Mouse (Mus musculus) midbrain, embryonic 16.5 days (tissue): Measurements from ENCODE around the gene Gpr146. TPM values are rescaled to one million over a fixed set of nuclear protein-coding genes. Genes with fewer than 3 reads are reported as not detected.

Experiments used
- ATAC-seq: fragments of 200-750 bp; cut with Nextera tagmentation; 2 replicates; pipeline ENCODE4 v1.8.0; 2017; ENCODE audit warnings: moderate TSS enrichment
- H3K27ac ChIP-seq: fragments of 300-500 bp; sonication (generic); 2 replicates; pipeline ENCODE4 v1.5.1; 2014; ENCODE audit warnings: mild to moderate bottlenecking, low read length, mixed read lengths
- H3K27me3 ChIP-seq: fragments of 300-500 bp; sonication (generic); 2 replicates; pipeline ENCODE4 v1.6.1; 2014; ENCODE audit warnings: low read depth, low read length, mixed read lengths; ENCODE audit not compliant: control insufficient read depth, insufficient read depth
- H3K36me3 ChIP-seq: fragments of 300-500 bp; sonication (generic); 2 replicates; pipeline ENCODE4 v1.6.1; 2014; ENCODE audit warnings: mild to moderate bottlenecking, low read length, moderate library complexity, mixed read lengths; ENCODE audit not compliant: control insufficient read depth, insufficient read depth
- H3K4me1 ChIP-seq: fragments of 300-500 bp; sonication (generic); 2 replicates; pipeline ENCODE4 v1.6.1; 2014; ENCODE audit warnings: mild to moderate bottlenecking, low read length, mixed read lengths; ENCODE audit not compliant: control insufficient read depth, insufficient read depth
- H3K4me2 ChIP-seq: fragments of 300-500 bp; sonication (generic); 2 replicates; pipeline ENCODE4 v1.6.1; 2014; ENCODE audit warnings: mild to moderate bottlenecking, low read length, mixed read lengths
- H3K4me3 ChIP-seq: fragments of 300-500 bp; sonication (generic); 2 replicates; pipeline ENCODE4 v1.5.1; 2014; ENCODE audit warnings: low read depth, mild to moderate bottlenecking, low read length, moderate library complexity, mixed read lengths
- H3K9ac ChIP-seq: fragments of 300-500 bp; sonication (generic); 2 replicates; pipeline ENCODE4 v1.6.1; 2014; ENCODE audit warnings: low read depth, low read length, mixed read lengths
- H3K9me3 ChIP-seq: fragments of 300-500 bp; sonication (generic); replicated peaks from 2 replicates; pipeline ENCODE4 v1.6.1; 2014; ENCODE audit warnings: mild to moderate bottlenecking, low read length, mixed read lengths; ENCODE audit not compliant: control insufficient read depth, poor library complexity, severe bottlenecking
- WGBS: fragments of 180-500 bp; shearing (Covaris S2); extraction: QIAGEN DNeasy Blood & Tissue Kit; methylation state at CpG from one replicate; pipeline ENCODE4 v1.1.7; 2014; 5-methylcytosine and 5-hydroxymethylcytosine counted together
- polyA plus RNA-seq: library from polyadenylated mRNA; unstranded; fragments of >200 nt; fragmentation: Nextera tagmentation; extraction: Ambion mirVana; gene quantifications from 2 replicates; pipeline ENCODE4 v1.2.1, GENCODE M21; 2015

The Gpr146 gene
- polyA plus RNA-seq, 1 experiment from 2014 or later = 2.9 TPM

- H3K4me1 ChIP-seq = no peaks in the 10 kb centered on the region
- H3K27me3 ChIP-seq = no peaks in the 10 kb centered on the region
- H3K4me2 ChIP-seq = no peak overlapping the region
- no peak overlapping the region for H3K27ac ChIP-seq
- no peak for ATAC-seq
- no peak overlapping the region for H3K9ac ChIP-seq
- no peak overlapping the region for H3K4me3 ChIP-seq
- H3K36me3 ChIP-seq = no peaks in the 10 kb centered on the region
- no peaks in the 10 kb centered on the region for H3K9me3 ChIP-seq
- WGBS = 94% methylated on average over 6 of the region's 6 CpGs
These were observed 33.6 kb downstream of the Gpr146 start for GRCm38 (mm10) chr5:139411117-139411516.

DNA sequence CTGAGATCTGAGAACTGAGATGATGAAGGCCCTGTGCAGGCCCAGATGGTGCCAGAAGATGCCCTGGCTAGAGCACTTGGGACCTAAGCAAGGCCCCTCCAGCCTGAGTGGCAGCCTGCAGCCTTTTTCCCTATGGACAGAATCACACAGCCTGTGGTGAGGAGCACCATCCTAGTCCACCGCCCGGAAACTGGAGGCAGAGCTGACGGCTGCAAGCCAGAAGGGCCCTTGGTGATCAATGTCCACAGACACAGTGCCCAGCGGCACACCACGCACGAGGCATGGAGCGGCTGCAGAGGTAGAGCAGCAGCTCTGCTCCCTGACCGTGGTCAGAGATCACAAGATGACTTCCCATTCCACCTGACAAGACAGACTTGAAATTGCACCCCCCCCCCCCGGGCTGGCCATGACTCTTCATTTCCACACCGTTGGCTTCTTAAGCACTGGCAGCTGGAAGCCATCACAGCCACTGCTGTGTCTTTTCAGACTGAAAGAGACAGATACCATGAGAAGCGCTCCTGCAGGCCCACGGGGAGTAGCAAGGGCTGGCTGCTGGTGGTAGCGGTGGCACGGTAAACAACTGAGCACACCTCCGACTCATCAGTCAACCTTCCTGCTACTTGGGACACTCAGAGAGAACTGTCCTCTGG is 34.3 kb downstream of the Gpr146 start:
- Histone ChIP-seq H3K9me3 (no peaks in the 10 kb centered on the region), H3K9ac (no peak overlapping the region), H3K27me3 (no peaks in the 10 kb centered on the region), H3K4me3 (no peak overlapping the region), H3K4me1 (no peaks in the 10 kb centered on the region), H3K4me2 (no peak overlapping the region), H3K27ac (no peak overlapping the region), H3K36me3 (no peaks in the 10 kb centered on the region)
- ATAC-seq = no peak
- WGBS = 72% methylated on average over 15 of the region's 15 CpGs

DNA sequence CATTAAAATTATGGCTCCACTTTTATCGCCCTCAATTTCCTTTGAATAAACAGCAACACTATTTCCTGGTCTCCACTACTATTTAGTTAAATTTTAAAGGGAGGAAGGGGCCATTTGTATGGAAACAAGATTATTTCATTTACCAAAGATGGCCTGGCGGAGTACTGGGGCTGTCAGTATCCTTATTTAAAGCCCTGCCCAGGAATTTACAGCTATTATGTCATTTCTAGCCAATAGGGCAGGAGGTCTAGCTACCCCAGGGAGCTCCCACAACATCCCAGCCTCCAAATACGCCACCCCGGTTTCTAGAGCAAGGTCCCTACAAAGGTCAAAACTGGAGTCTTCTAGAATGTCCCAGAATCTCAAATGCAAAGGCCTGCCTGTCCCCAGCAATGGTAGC is 36.0 kb downstream of the Gpr146 start:
- no peak for ATAC-seq
- Histone ChIP-seq H3K4me3 (no peak overlapping the region), H3K27ac (no peak overlapping the region), H3K4me2 (no peak overlapping the region), H3K4me1 (peaks cover 3% of the 10 kb centered on the region; the same call in 1 of the 2 replicates), H3K9me3 (no peaks in the 10 kb centered on the region), H3K36me3 (no peaks in the 10 kb centered on the region), H3K27me3 (no peaks in the 10 kb centered on the region), H3K9ac (no peak overlapping the region)
- 86% methylated on average over 4 of the region's 4 CpGs for WGBS

GRCm38 (mm10) chr5:139415001-139415400 is 37.5 kb downstream of the Gpr146 start:
- Histone ChIP-seq H3K36me3 (no peaks in the 10 kb centered on the region), H3K4me2 (no peak overlapping the region), H3K27ac (no peak overlapping the region), H3K9ac (no peak overlapping the region), H3K4me3 (no peak overlapping the region), H3K4me1 (peaks cover 6% of the 10 kb centered on the region; the same call in 1 of the 2 replicates), H3K9me3 (no peaks in the 10 kb centered on the region), H3K27me3 (no peaks in the 10 kb centered on the region)
- WGBS = 97% methylated on average over 5 of the region's 5 CpGs
- no peak for ATAC-seq

DNA sequence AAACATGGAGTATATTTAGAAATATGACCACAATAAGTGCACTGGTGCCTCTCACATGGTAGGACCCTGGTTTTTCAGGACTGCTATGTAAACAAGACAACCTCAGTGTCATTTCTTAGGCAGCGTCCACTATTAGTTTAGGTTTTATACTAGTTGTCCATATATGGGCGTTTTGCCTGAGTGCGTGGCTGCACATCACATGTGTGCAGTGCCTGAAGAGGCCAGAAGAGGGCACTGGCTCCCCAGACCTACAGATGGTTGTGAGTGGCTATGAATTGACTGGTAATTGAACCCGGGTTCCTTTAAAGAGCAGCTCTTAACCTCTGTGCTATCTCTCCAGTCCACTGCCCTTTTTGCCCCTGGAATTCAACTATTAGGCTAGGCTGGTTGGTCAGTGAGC is 39.4 kb downstream of the Gpr146 start:
- Histone ChIP-seq H3K9me3 (no peaks in the 10 kb centered on the region), H3K27me3 (no peaks in the 10 kb centered on the region), H3K4me1 (peaks cover 8% of the 10 kb centered on the region; the same call in 1 of the 2 replicates), H3K27ac (no peak overlapping the region), H3K4me2 (no peak overlapping the region), H3K9ac (no peak overlapping the region), H3K4me3 (no peak overlapping the region), H3K36me3 (no peaks in the 10 kb centered on the region)
- ATAC-seq = no peak
- WGBS = 89% methylated on average over 4 of the region's 4 CpGs

- Histone ChIP-seq H3K27ac (no peak overlapping the region), H3K9ac (no peak overlapping the region), H3K4me1 (peaks cover 11% of the 10 kb centered on the region; the same call in 1 of the 2 replicates), H3K4me2 (no peak overlapping the region), H3K36me3 (no peaks in the 10 kb centered on the region), H3K9me3 (no peaks in the 10 kb centered on the region), H3K4me3 (no peak overlapping the region), H3K27me3 (no peaks in the 10 kb centered on the region)
- 86% methylated on average over 3 of the region's 3 CpGs for WGBS
- no peak for ATAC-seq
These were observed 40.0 kb downstream of the Gpr146 start for GRCm38 (mm10) chr5:139417480-139417879.

- Histone ChIP-seq H3K27me3 (no peaks in the 10 kb centered on the region), H3K4me2 (no peak overlapping the region), H3K9ac (no peak overlapping the region; the same call in 1 of the 2 replicates), H3K4me1 (peaks cover 17% of the 10 kb centered on the region; the same call in 1 of the 2 replicates), H3K36me3 (no peaks in the 10 kb centered on the region), H3K27ac (peak overlapping the region; percentile 57), H3K9me3 (no peaks in the 10 kb centered on the region), H3K4me3 (no peak overlapping the region)
- ATAC-seq = no peak
- WGBS = 37% methylated on average over 2 of the region's 2 CpGs
These were observed 40.6 kb downstream of the Gpr146 start for GRCm38 (mm10) chr5:139418110-139418509.

GRCm38 (mm10) chr5:139418633-139419032 is 41.1 kb downstream of the Gpr146 start:
- H3K9ac ChIP-seq = peak overlapping the region; percentile 34; the same call in 1 of the 2 replicates
- H3K4me1 ChIP-seq = peaks cover 18% of the 10 kb centered on the region; the same call in 1 of the 2 replicates
- ATAC-seq = peak; percentile 65
- H3K36me3 ChIP-seq = no peaks in the 10 kb centered on the region
- 10% methylated on average over 3 of the region's 3 CpGs for WGBS
- H3K4me2 ChIP-seq = no peak overlapping the region
- no peaks in the 10 kb centered on the region for H3K27me3 ChIP-seq
- no peaks in the 10 kb centered on the region for H3K9me3 ChIP-seq
- peak overlapping the region; percentile 57 for H3K27ac ChIP-seq
- H3K4me3 ChIP-seq = no peak overlapping the region

DNA sequence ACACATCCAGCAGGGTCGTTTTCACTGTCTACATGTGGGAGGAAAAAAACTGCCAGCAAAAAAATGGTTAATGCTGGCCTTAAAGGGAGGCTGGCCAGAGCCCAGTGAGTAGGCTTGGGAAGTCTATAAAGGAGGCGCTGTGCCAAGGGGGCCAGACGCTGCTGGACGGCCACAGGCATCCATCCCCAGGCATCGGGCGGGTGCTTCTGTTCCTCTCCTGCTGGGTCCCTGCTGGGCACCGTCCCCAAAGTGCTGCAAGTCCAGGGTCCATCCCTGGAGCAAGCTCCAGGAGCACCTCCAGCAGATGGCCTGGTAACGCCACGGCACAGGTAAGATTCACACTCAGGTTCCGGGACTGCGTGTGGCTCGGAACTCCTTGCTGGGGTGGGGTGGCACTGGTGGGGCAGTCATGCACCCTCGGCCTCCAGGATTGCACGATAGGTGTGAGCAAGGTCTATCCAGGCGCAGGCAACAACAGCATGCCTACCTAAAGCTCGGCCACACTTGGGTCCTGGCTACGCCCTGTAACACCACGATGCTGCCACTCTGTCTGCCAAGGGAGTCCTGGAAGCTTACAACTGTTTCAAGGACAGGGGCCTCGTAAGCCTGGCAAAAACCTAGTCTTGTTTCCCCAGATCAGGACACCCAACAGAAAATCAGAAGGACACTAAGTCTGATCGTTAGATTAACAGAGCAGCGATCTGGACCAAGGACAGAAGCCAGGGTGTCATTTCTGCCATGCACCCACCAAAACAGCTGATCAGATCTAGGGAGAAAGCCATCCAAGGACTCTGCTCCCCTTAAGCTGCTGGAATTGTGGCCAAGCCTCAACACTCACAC is 45.7 kb downstream of the Gpr146 start, which contains the start of gene Gper1:
Gene Gper1 (plus strand): TSS at position 126 of the 840 bp plus-strand sequence.
- peak within 1 kb of the TSS; percentile 37 for H3K4me2 ChIP-seq
- H3K27me3 ChIP-seq = no peaks in the 10 kb centered on the region
- H3K27ac ChIP-seq = peak within 1 kb of the TSS; percentile 58
- peak; percentile 54; the same call in 1 of the 2 replicates for ATAC-seq
- H3K4me3 ChIP-seq = peak within 1 kb of the TSS; percentile 26
- H3K9me3 ChIP-seq = no peaks in the 10 kb centered on the region
- 49% methylated on average over 21 of the region's 21 CpGs for WGBS
- H3K4me1 ChIP-seq = peaks cover 18% of the 10 kb centered on the region; the same call in 1 of the 2 replicates
- H3K9ac ChIP-seq = peak within 1 kb of the TSS; percentile 48
- no peaks in the 10 kb centered on the region for H3K36me3 ChIP-seq
